Mouse (Mus musculus) lung, postnatal 10 days (tissue): ENCODE results near the gene Proca1.

Experiments used
- DNase-seq: peaks from one replicate; pipeline ENCODE4 v3.0.0; 2021

Proca1 gene

GRCm38 (mm10) chr11:78193113-78193512, at the start of gene Proca1:
Gene Proca1, plus strand, starts transcription at chr11:78193392.
- DNase-seq, result peak; percentile 37

GRCm38 (mm10) chr11:78143520-78143919, 49.7 kb upstream of the Proca1 start:
- DNase-seq, result no peak

GRCm38 (mm10) chr11:78146168-78146567, 47.0 kb upstream of the Proca1 start:
- DNase-seq, result no peak

GRCm38 (mm10) chr11:78146707-78147543, 46.3 kb upstream of the Proca1 start:
- DNase-seq, result peak; percentile 21

GRCm38 (mm10) chr11:78151161-78151560, 42.0 kb upstream of the Proca1 start:
- DNase-seq, result peak; percentile 41

- DNase-seq, result peak; percentile 88
Measured at GRCm38 (mm10) chr11:78152299-78153231, 40.6 kb upstream of the Proca1 start.

- peak; percentile 26 for DNase-seq
Measured at GRCm38 (mm10) chr11:78153778-78154177, 39.4 kb upstream of the Proca1 start.

- no peak for DNase-seq
Measured at GRCm38 (mm10) chr11:78155674-78156073, 37.5 kb upstream of the Proca1 start.

GRCm38 (mm10) chr11:78156156-78156699, 37.0 kb upstream of the Proca1 start:
- DNase-seq, result no peak

GRCm38 (mm10) chr11:78159096-78159495, 34.1 kb upstream of the Proca1 start:
- peak; percentile 92 for DNase-seq

GRCm38 (mm10) chr11:78159557-78159956, 33.6 kb upstream of the Proca1 start:
- DNase-seq, result no peak

GRCm38 (mm10) chr11:78160171-78160570, 33.0 kb upstream of the Proca1 start:
- DNase-seq, result no peak

- no peak for DNase-seq
Measured at GRCm38 (mm10) chr11:78160675-78161074, 32.5 kb upstream of the Proca1 start.

- no peak for DNase-seq
Measured at GRCm38 (mm10) chr11:78161169-78161568, 32.0 kb upstream of the Proca1 start.

GRCm38 (mm10) chr11:78161968-78162367, 31.2 kb upstream of the Proca1 start:
- DNase-seq, result no peak

GRCm38 (mm10) chr11:78162504-78162903, 30.7 kb upstream of the Proca1 start:
- peak; percentile 46 for DNase-seq

GRCm38 (mm10) chr11:78163045-78163444, 30.1 kb upstream of the Proca1 start:
- no peak for DNase-seq

GRCm38 (mm10) chr11:78163681-78164603, 29.2 kb upstream of the Proca1 start:
- peak; percentile 77 for DNase-seq

- DNase-seq, result no peak
Measured at GRCm38 (mm10) chr11:78164604-78164923, 28.6 kb upstream of the Proca1 start.

GRCm38 (mm10) chr11:78164924-78165760, 28.1 kb upstream of the Proca1 start, which contains the start of gene Traf4:
Gene Traf4, minus strand, starts transcription at chr11:78165589.
- peak; percentile 90 for DNase-seq

GRCm38 (mm10) chr11:78165761-78166109, 27.5 kb upstream of the Proca1 start:
- DNase-seq, result peak; percentile 77
